Mouse (Mus musculus) 3T3-L1 (cell line): Measurements from ENCODE around the gene Zfp618.

ENCODE experiments used
- DNase-seq: peaks from one replicate; pipeline ENCODE4 v3.0.0-alpha.2; 2015; ENCODE audit warnings: low read depth, low spot score

The Zfp618 gene

DNA sequence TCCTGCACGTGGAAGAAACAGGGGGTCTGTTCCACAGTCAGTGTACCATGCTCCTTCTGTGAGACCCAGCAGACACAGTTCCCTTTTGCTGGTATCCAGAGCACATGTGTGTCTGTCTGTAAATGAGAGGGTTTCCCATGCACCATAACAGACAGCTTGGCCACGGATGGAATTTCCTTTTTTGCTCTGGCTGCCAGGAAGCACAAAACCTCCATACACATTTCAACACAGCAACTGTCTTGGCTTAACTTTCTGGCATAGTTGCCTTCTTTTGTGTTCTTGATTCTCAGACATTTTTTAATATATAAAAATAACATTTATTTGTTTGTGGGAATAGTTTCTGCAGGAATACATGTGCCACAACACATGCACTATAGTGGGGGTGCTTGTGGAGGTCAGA is 190.2 kb downstream of the Zfp618 start:
- DNase-seq: peak; percentile 22

DNA sequence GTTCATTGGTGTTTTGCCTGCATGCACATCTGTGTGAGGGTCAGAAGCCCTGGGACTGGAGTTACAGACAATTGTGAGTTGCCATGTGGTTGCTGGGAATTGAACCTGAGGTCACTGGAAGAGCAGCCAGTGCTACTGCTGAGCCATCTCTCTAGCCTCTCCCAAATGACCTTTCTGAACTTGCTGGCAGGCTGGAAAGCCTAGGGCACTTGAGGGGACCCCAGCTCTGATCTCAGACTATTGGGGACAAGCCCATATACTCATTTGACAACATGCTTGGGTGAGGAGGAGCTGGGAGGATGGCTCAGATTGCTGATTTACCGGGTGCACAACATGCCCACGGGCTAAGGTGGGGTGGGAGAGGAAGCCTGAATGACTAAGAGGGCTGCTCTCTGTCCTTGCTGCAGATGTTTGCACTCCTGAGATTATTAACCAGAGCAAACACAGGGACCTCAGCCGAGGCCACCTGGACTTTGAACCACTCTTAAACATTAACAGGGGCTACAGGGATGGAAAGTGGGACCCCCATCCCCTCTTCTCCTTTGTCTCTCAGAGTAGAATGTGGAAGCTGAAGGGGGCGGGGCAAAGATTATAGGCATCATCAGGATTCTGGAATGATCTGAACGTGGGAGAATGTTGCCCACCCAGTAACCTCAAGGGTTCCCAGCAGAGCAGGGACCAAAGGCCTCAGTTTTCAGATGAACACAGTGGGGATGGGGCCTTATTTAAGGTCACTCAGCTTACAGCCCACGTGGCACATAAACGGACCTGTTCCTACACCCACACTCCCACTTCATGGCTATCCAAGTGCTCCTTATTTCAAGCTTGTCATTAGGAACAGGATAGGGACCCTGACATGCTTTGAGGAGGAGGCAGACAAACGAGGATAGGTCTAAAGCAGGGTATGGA is 191.6 kb downstream of the Zfp618 start:
- no peak for DNase-seq

DNA sequence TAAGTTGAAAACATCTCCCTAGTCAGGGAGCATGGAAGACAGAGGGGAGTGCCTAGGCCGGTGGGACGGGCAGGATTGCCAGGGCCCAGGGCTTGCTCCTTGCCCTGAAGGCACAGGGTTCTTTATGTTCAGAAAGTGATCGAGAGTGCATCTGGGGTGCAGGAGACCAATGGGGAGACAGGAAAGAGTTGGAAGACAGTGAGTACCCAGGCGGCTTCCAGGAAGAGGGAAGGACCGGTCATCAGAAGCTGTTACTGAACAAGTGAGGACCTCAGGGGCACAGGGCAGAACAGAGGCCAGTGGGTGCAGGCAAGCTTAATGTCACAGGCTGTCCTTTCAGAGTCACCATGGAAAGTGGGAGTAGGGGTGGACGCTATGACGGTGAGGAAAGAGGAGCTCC is 192.8 kb downstream of the Zfp618 start:
- no peak for DNase-seq

DNA sequence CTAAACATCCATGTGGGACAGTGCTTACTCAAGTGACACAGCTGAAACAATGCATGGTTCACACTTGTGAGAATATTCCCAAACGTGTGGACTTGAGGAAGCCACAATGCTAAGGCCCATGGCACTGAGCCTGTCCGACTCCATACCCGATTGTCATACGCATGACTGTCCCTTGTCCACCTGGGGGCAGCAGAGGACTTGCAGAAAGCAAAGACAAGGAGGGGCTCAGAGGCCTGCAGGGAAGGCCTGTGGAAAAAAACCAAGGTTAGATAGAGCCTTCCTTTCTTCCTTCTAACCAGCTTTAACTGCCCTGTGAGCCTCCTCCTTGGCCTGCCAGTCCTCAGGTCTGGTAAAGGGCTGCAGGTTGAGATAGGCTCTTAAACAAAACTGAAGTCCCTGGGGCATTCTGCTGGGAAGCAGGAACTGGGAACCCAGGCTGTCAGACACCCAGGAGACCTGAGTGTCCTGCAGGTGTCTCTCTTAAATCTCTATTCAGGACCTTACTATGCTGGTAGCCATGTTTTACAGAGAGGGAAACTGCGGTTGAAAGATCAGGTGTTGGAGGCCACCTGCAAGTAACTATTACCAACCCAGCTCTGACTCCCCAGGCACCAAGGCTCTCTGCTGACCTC is 193.7 kb downstream of the Zfp618 start:
- peak; percentile 89 for DNase-seq

DNA sequence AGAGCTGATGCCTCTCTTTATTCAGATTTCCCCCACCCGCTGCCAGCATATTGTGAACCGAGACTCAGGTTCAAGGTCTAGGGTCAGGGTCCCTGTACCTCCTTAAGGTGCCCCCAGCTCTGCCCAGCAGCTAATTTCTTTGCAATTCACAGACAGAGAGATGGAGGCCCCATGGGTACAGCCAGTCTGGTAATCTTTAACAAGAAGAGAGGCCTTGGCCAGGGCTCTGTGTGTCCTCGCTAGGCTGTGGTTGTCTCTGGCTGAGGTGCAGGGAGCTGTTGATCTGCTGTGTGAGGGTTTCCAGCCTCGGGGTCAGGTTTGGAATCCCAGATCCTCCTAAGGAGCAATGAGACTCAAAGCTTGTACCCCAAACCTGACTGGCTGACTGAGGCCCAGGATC is 200.3 kb downstream of the Zfp618 start:
- DNase-seq: no peak

DNA sequence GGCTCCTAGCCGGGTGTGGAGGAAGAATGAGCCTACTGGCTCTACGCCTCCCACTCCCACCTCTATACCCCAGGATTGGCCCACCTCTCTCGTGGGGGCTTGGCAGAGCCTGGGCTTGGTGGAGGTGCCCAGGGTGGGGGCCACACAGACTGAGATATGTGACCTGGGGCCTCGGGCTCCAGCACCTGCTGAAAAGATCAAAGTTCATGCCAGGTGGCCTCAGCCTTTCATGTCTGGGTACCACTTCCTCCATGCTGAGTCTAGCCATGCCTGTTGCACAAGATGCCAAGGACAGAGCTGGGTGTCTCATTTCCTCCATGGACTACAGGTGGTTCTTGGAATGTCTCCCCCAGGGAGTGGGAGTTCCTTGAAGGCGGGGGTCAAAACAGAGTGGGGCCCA is 200.9 kb downstream of the Zfp618 start:
- no peak for DNase-seq

DNA sequence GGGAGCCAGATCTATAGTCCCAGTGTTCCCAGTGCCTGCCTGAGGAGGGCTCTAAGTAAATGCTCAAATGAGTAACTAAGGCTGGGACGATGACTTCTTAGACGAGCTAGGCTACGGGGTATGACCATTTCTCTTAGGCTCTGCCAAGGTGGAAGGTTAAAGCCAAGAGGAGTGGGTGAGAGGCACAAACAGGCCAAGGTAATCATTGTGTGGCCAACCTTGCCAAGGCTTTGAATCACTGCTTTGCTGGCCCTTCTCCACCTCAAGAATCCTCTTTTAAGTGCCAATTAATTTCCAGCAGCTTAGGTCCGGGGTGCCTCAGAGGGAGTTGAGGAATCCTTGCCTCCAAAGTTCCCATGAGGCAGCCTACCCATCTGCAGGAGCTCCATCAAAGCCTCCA is 204.7 kb downstream of the Zfp618 start:
- DNase-seq: no peak

DNA sequence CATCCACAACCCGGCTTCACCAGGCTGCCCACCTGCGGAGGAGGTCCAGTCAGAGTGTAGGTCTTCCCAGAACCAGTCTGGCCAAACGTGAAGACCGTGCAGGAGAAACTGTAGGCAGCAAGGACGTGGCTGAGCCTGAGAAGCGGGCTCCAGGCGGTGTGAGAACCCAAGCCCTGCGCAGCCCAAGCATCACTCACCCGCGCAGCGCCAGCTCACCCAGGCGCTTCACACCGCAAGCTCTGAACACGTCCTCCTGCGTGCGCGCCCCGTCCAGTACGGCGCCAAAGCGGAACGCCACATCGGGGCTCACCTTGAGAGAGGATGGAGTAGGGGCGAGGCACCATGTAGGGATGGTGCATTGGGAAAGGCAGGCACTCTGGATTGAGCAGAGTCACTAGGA is 205.7 kb downstream of the Zfp618 start:
- no peak for DNase-seq

DNA sequence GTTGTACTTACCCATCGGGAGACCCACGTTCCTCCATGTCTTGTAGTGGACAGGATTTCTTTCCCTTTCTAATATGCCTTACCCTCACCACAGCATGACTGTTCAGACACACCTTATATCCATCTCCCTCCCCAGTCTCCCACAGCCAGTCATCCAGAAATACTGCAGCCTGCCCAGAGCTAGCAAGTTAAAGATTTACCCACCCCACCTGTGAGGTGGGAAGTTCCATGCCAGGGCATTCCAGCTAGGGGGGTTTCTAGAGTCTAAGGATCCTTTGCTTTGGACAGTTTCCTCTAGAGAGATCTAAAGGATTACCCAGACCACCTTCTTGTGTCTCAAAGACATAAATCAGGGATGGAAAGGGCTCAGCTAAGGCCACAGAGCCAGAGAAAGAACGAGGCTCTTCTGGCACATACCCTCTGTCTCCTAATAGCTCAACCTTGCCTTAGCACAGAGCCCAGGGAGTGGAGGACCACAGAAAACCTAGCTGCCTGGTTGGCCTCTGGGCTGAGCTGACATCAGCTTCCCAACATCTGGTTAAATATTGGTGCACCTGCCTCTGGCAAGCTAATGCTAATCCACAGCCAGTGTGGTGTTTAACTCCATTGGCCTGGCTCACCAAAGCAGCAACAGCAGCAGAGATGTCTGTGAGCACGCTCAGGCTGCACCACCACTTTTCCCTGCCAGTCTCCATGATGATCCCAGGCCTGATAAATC is 206.8 kb downstream of the Zfp618 start, which contains the start of gene Kif12:
Gene Kif12, minus strand, starts transcription at position 163 of the 717 bp plus-strand sequence.
- no peak for DNase-seq

DNA sequence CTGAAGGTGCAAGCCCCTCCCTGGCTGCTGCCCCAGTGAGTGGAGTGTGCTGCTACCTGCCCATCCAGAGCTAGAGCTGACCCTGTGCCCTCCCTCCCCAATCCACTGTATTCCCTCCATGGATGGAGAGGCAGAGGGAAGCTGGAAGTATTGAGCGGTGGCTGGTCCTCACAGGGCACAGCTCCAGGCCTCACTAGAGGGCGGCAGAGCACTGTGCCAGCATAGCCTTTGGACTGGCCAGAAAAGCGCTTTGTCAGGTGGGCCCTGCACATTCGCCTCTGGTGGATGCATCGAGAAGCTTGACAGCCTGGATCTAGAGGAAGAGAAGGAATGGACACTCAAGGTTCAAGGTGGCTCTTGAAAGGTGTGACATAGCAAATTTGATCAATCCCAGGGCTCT is 216.2 kb downstream of the Zfp618 start:
- DNase-seq: peak; percentile 69

DNA sequence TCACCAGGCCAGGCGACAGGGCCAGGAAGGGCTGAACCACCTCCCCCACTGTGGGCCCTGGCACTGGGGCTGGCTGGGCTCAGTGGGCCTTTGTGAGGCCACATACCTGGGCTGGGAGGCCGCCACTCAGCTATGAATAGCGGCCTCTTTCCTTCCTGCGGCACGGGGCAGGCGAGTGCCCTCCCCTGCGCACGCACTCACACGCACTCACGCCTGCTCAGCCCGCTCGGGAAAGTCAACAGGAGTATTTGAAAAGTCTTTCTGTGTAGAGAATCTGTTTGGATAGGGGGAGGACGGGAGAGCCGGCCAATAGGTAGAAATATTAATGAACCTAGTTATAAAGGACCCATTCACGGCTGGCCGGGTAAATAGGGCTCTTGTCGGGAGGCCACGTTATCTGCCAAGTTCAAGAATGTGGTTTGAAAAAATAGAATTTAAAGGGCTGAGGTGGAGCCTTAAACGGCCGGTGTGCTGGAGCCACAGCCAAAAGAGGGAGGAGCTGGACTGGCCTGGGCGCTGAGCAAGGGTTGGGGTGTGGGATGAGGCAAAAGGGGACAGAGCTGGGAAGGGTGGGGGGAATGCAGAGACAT is 221.0 kb downstream of the Zfp618 start:
- no peak for DNase-seq
